Mouse (Mus musculus) embryonic facial prominence, embryonic 10.5 days (tissue): ENCODE data around the gene Mfsd6. TPM values are rescaled to one million over a fixed set of nuclear protein-coding genes. Genes with fewer than 3 reads are reported as not detected.

Source experiments
- DNase-seq: peaks from one replicate; pipeline ENCODE4 v3.0.0-alpha.2; 2017; ENCODE audit warnings: low spot score
- H3K27ac ChIP-seq: fragments of 300-500 bp; sonication (generic); replicated peaks from 2 replicates; pipeline ENCODE4 v1.5.1; 2016; ENCODE audit warnings: mild to moderate bottlenecking
- H3K27me3 ChIP-seq: fragments of 300-500 bp; sonication (generic); replicated peaks from 2 replicates; pipeline ENCODE4 v1.6.1; 2016; ENCODE audit warnings: low read depth, mild to moderate bottlenecking; ENCODE audit not compliant: poor library complexity, severe bottlenecking
- H3K36me3 ChIP-seq: fragments of 300-500 bp; sonication (generic); replicated peaks from 2 replicates; pipeline ENCODE4 v1.6.1; 2016; ENCODE audit warnings: mild to moderate bottlenecking, moderate library complexity
- H3K4me1 ChIP-seq: fragments of 300-500 bp; sonication (generic); 2 replicates; pipeline ENCODE4 v1.6.1; 2016
- H3K4me3 ChIP-seq: fragments of 300-500 bp; sonication (generic); 2 replicates; pipeline ENCODE4 v1.5.1; 2016; ENCODE audit warnings: mild to moderate bottlenecking, moderate library complexity
- H3K9me3 ChIP-seq: fragments of 300-500 bp; sonication (generic); 2 replicates; pipeline ENCODE4 v1.6.1; 2016; ENCODE audit warnings: mild to moderate bottlenecking
- WGBS: fragments of 180-500 bp; shearing (Covaris S2); methylation state at CpG from one replicate; pipeline ENCODE4 v1.1.7; 2016; 5-methylcytosine and 5-hydroxymethylcytosine counted together
- polyA plus RNA-seq: library from polyadenylated mRNA; unstranded; fragments of >200 nt; fragmentation: Nextera tagmentation; extraction: Ambion mirVana; gene quantifications from 2 replicates; pipeline ENCODE4 v1.2.1, GENCODE M21; 2016

Gene Mfsd6
- polyA plus RNA-seq, 1 experiment from 2014 or later: 1.0 TPM

GRCm38 (mm10) chr1:52620442-52620841, 106.8 kb downstream of the Mfsd6 start:
- no peaks in the 10 kb centered on the region for H3K36me3 ChIP-seq
- no peak overlapping the region for H3K27ac ChIP-seq
- no peak for DNase-seq
- H3K4me3 ChIP-seq: no peak overlapping the region
- no peaks in the 10 kb centered on the region for H3K9me3 ChIP-seq
- no peaks in the 10 kb centered on the region for H3K27me3 ChIP-seq
- H3K4me1 ChIP-seq: no peaks in the 10 kb centered on the region

- no peaks in the 10 kb centered on the region for H3K9me3 ChIP-seq
- H3K4me1 ChIP-seq: no peaks in the 10 kb centered on the region
- no peak overlapping the region for H3K27ac ChIP-seq
- no peaks in the 10 kb centered on the region for H3K27me3 ChIP-seq
- 89% methylated on average over 1 of the region's 1 CpGs for whole genome bisulfite sequencing
- H3K36me3 ChIP-seq: no peaks in the 10 kb centered on the region
- no peak overlapping the region for H3K4me3 ChIP-seq
- no peak for DNase-seq
Measured at GRCm38 (mm10) chr1:52618217-52618616, 109.0 kb downstream of the Mfsd6 start.

DNA sequence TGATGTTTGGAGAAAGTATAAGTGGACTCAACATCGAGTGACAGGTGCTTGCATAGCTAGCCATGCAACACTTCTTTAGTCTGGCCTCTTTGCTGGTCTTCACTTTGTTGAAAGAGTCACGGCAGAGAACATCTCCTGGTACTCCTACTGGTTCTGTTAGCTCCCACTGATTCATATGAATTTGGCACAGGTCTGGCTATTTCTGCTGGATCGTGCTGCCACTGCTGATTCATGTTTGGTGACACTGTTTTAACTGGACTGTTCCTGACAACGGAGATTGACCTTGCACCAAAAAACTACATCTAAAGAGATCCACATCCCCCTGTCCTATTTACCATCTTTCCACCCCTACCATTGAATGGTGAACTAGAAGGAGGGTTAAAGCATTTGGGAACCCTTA, 118.8 kb downstream of the Mfsd6 start:
- Histone ChIP-seq H3K27me3 (no peaks in the 10 kb centered on the region), H3K9me3 (0 out of 2 replicates have a peak, but pooled peaks cover 3% of the 10 kb centered on the region), H3K4me3 (no peak overlapping the region), H3K27ac (no peak overlapping the region), H3K36me3 (no peaks in the 10 kb centered on the region), H3K4me1 (no peaks in the 10 kb centered on the region)
- DNase-seq: no peak
- WGBS: 88% methylated on average over 4 of the region's 4 CpGs

DNA sequence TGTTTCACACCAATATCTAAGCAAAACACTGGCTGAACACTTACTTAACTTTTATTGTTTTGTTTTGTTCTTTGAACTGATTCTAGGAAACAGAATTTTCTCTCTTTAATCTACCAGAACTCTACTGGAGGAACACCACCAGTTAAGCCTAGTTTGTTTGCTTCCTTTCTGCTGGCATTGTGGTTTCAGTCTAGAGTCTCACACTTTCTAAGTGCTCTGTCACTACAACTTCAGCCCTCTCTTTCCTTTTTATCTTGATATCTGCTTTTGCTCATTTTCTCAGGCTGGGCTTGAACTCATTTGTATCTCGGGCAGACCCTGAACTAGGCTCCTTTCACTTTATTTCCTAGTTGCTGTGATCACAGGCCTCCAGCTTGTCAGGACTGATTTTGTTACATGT, 119.6 kb downstream of the Mfsd6 start:
- DNase-seq: no peak
- WGBS: 80% methylated on average over 1 of the region's 1 CpGs
- H3K9me3 ChIP-seq: 0 out of 2 replicates have a peak, but pooled peaks cover 3% of the 10 kb centered on the region
- H3K4me3 ChIP-seq: no peak overlapping the region
- H3K36me3 ChIP-seq: no peaks in the 10 kb centered on the region
- H3K27me3 ChIP-seq: no peaks in the 10 kb centered on the region
- H3K27ac ChIP-seq: no peak overlapping the region
- no peaks in the 10 kb centered on the region for H3K4me1 ChIP-seq

Other genes with a start within 250 kb of the Mfsd6 start
- gene Nab1, start 226.8 kb downstream of the Mfsd6 start, polyA plus RNA-seq: 4.5 TPM in 2 replicates
- 9.3 and 9.4 TPM in 2 replicates for gene Nemp2, start 96.8 kb downstream of the Mfsd6 start, polyA plus RNA-seq
- 13.7 and 15.7 TPM in 2 replicates for gene Inpp1, start 90.2 kb upstream of the Mfsd6 start, polyA plus RNA-seq
- 22.5 and 22.7 TPM in 2 replicates for gene Hibch, start 117.5 kb upstream of the Mfsd6 start, polyA plus RNA-seq